Mouse (Mus musculus) hindbrain, postnatal 0 days (tissue): ENCODE results near the gene Gm29106. TPM values are rescaled to one million over a fixed set of nuclear protein-coding genes. Genes with fewer than 3 reads are reported as not detected.
"Not testable (repeated sequence)": the region's sequence is repeated elsewhere in the genome, so short reads cannot be mapped to it uniquely, and the experiment has no call there.

Experiments
- ATAC-seq: fragments of 200-750 bp; cut with Nextera tagmentation; 2 replicates; pipeline ENCODE4 v1.8.0; 2017; ENCODE audit warnings: mild to moderate bottlenecking, moderate TSS enrichment, moderate library complexity
- DNase-seq: peaks from one replicate; pipeline ENCODE4 v3.0.0-alpha.2; 2015; ENCODE audit warnings: low spot score
- H3K27ac ChIP-seq: fragments of 300-500 bp; sonication (generic); 2 replicates; pipeline ENCODE4 v1.5.1; 2014; ENCODE audit warnings: mild to moderate bottlenecking
- H3K27me3 ChIP-seq: fragments of 300-500 bp; sonication (generic); 2 replicates; pipeline ENCODE4 v1.6.1; 2014; ENCODE audit warnings: low read length, mixed read lengths; ENCODE audit not compliant: insufficient read depth
- H3K36me3 ChIP-seq: fragments of 300-500 bp; sonication (generic); 2 replicates; pipeline ENCODE4 v1.6.1; 2014; ENCODE audit warnings: low read length, mixed read lengths; ENCODE audit not compliant: insufficient read depth
- H3K4me1 ChIP-seq: fragments of 300-500 bp; sonication (generic); 2 replicates; pipeline ENCODE4 v1.6.1; 2014; ENCODE audit warnings: antibody characterized with exemption, low read length, mixed read lengths; ENCODE audit not compliant: insufficient read depth
- H3K4me2 ChIP-seq: fragments of 300-500 bp; sonication (generic); 2 replicates; pipeline ENCODE4 v1.6.1; 2014; ENCODE audit warnings: low read depth, mild to moderate bottlenecking, low read length, moderate library complexity, mixed read lengths
- H3K4me3 ChIP-seq: fragments of 300-500 bp; sonication (generic); 2 replicates; pipeline ENCODE4 v1.5.1; 2014; ENCODE audit warnings: low read length
- H3K9ac ChIP-seq: fragments of 300-500 bp; sonication (generic); replicated peaks from 2 replicates; pipeline ENCODE4 v1.6.1; 2014; ENCODE audit warnings: mild to moderate bottlenecking, low read length, moderate library complexity, mixed read lengths
- H3K9me3 ChIP-seq: fragments of 300-500 bp; sonication (generic); 2 replicates; pipeline ENCODE4 v1.6.1; 2016; ENCODE audit warnings: low read length, mixed read lengths
- CTCF ChIP-seq: IDR thresholded peaks from 2 replicates; pipeline ENCODE4 v1.5.1; 2016; ENCODE audit warnings: antibody characterized with exemption, control low read depth, low read depth
- WGBS: fragments of 180-500 bp; shearing (Covaris S2); extraction: QIAGEN DNeasy Blood & Tissue Kit; methylation state at CpG from one replicate; pipeline ENCODE4 v1.1.7; 2014; 5-methylcytosine and 5-hydroxymethylcytosine counted together
- polyA plus RNA-seq: library from polyadenylated mRNA; unstranded; fragments of >200 nt; fragmentation: Nextera tagmentation; extraction: Ambion mirVana; gene quantifications from 2 replicates; pipeline ENCODE4 v1.2.1, GENCODE M21; 2015
- total RNA-seq: library from RNA; depleted of rRNA; stranded (reverse); fragments of >200 nt; gene quantifications from 2 replicates; pipeline ENCODE4 v1.2.3, GENCODE M21; 2014; rRNA removed

The Gm29106 gene
- total RNA-seq (not detected in 2 replicates), polyA plus RNA-seq (0.14 TPM in 2 replicates)

DNA sequence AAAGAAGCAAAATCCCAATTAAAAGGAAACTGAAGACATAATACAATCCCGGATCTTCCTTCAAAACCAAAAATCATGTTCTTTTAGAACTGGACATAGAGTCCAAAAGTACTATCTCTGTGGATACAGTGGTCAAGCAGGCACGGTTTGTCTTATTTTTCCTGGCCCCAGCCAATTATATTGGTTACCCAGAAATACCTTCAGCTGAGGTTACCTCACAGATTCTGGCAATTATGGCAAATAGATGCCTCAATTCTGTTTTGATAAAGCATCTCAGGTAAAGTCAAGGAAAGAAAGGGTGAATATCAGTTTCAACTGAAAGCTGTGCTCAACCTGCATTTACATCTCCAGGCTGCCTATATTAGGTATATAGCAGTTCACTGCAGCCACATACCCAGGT, at the start of gene Gm29106:
Gm29106 (plus strand) TSS at position 301 of the 400 bp plus-strand sequence.
- not testable (repeated sequence) for H3K36me3 ChIP-seq, H3K4me2 ChIP-seq, H3K9me3 ChIP-seq, H3K4me1 ChIP-seq, H3K9ac ChIP-seq, H3K27me3 ChIP-seq, H3K27ac ChIP-seq, ATAC-seq, H3K4me3 ChIP-seq, DNase-seq
- WGBS, result 77% methylated on average over 2 of the region's 2 CpGs

DNA sequence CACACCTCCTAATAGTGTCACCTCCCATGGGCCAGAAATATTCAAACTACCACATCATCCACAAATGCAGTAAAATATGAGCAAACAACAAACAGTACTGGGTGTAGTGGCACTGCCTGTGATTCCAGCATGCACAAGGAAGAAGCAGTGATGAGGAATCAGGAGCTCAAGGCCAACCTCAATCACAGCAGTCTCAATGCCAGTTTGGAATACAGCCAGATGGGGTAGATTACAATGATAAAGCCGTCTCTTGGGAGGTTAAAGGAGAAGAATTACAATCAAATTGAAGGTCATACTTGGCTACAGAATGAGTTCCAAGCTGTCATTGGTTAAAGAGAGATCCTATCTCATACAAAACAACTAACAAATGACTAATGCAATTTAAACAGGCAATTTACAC, 52.2 kb downstream of the Gm29106 start:
- Histone ChIP-seq H3K9ac (no peak overlapping the region), H3K4me1 (no peaks in the 10 kb centered on the region), H3K36me3 (no peaks in the 10 kb centered on the region), H3K4me2 (no peak overlapping the region), H3K27ac (no peak overlapping the region), H3K4me3 (no peak overlapping the region), H3K9me3 (no peaks in the 10 kb centered on the region), H3K27me3 (no peaks in the 10 kb centered on the region)
- 42% methylated on average over 1 of the region's 1 CpGs for WGBS
- TF ChIP-seq CTCF, result no peak
- DNase-seq, result no peak
- no peak for ATAC-seq

DNA sequence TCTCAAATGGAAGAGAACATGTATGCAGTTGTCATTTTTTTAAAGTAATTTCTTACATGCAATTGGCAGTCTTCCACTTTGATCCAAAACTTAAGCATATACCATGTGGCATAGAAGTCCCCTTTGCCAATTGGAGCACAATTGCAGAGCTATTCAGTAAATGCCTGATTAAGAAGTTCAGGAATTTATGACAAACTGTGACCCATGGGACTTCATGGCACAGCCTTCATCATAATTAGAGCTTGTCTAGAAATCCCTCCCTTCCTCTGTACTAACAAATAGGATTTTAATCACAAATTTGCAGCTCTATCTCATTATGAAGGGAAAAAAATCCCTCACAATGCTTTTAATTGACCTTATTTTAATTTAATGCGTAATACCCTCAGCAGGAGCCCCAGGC, 59.7 kb downstream of the Gm29106 start:
- H3K4me3 ChIP-seq, result no peak overlapping the region
- H3K4me2 ChIP-seq, result no peak overlapping the region
- no peaks in the 10 kb centered on the region for H3K9me3 ChIP-seq
- no peak for TF ChIP-seq CTCF
- WGBS, result 60% methylated on average over 1 of the region's 1 CpGs
- peak; percentile 56; the same call in 1 of the 2 replicates for ATAC-seq
- no peaks in the 10 kb centered on the region for H3K36me3 ChIP-seq
- H3K27me3 ChIP-seq, result no peaks in the 10 kb centered on the region
- no peaks in the 10 kb centered on the region for H3K4me1 ChIP-seq
- no peak overlapping the region for H3K9ac ChIP-seq
- peak; percentile 32 for DNase-seq
- no peak overlapping the region for H3K27ac ChIP-seq

Other genes starting within 250 kb of the Gm29106 start
- gene Gm28168, start 248.5 kb upstream of the Gm29106 start, total RNA-seq, result not detected in 2 replicates
- gene Gm28168, start 248.5 kb upstream of the Gm29106 start, polyA plus RNA-seq, result not detected in 2 replicates
- gene Gm7145, start 210.6 kb upstream of the Gm29106 start, total RNA-seq, result not detected in 2 replicates
- gene Gm7145, start 210.6 kb upstream of the Gm29106 start, polyA plus RNA-seq, result not detected in 2 replicates
- 182 and 199 TPM in 2 replicates for gene Tsn, start 135.2 kb downstream of the Gm29106 start, total RNA-seq
- 560 and 564 TPM in 2 replicates for gene Tsn, start 135.2 kb downstream of the Gm29106 start, polyA plus RNA-seq
- gene Nifk, start 145.3 kb downstream of the Gm29106 start, total RNA-seq, result 25.6 and 25.8 TPM in 2 replicates
- 64.8 and 65.8 TPM in 2 replicates for gene Nifk, start 145.3 kb downstream of the Gm29106 start, polyA plus RNA-seq
- gene Clasp1, start 212.5 kb downstream of the Gm29106 start, total RNA-seq, result 126 and 133 TPM in 2 replicates
- 63.2 and 65.8 TPM in 2 replicates for gene Clasp1, start 212.5 kb downstream of the Gm29106 start, polyA plus RNA-seq